Mouse (Mus musculus) common myeloid progenitor, adult 5-6 weeks (primary cell): Measurements from ENCODE around the gene Stxbp3. TPM values are rescaled to one million over a fixed set of nuclear protein-coding genes. Genes with fewer than 3 reads are reported as not detected.

Source experiments
- ATAC-seq: replicated peaks from 2 replicates; pipeline ENCODE4 v1.8.0; 2016; ENCODE audit warnings: low read depth, mild to moderate bottlenecking, moderate TSS enrichment, inconsistent platforms; ENCODE audit not compliant: poor library complexity, severe bottlenecking
- total RNA-seq: library from RNA; stranded (forward); fragments of 200-1000, 187-1606 nt; gene quantifications from 2 replicates; pipeline ENCODE4 v1.2.3, GENCODE M21; 2017

The Stxbp3 gene
- total RNA-seq, 1 experiment from 2014 or later: 36.5 TPM

DNA sequence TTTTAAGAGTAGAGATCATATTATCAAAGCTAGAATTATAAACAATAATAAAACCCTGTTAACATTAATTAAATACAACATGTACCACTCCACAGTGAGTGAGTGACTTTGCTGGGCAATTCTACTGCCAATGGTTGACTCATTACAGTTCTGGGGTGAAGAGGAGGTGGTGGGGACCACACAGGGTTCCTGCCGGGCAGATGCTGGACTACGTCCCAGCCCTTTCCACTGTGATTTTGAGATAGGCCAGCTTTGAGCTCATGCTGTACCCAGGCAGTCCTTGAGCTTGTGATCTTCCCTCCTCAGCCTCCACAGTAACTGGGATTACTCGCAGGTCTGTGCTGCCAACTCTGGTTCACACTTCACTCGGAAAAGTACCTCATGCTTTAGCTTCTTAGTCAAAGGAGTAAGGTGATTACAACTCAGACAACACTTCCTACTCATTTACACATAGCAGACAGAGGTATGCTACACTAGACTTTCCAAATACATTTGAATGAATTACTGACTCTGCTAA lies 29.5 kb downstream of the Stxbp3 start:
- no peak for ATAC-seq

- no peak for ATAC-seq
These were observed 34.7 kb downstream of the Stxbp3 start for GRCm38 (mm10) chr3:108805622-108806021.

- ATAC-seq: no peak
These were observed 42.0 kb downstream of the Stxbp3 start for GRCm38 (mm10) chr3:108798375-108798774.

DNA sequence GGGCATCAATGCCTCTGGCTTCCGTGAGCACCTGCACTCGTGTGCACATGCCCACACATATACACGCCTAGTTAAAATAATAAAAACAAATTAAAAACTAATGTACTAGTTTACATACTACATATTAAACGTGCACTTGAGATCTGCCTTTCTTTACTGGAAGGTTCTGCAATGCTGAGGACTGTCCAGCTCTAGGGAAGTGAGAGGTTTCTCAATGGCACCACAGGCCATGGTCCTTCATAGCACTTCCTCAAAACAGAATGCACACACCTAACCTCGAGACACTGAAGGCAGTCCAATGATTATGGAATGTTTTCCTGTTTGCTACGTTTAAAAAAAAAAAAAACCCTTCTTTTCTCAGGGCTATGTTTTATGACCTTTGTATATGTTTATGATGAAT lies 42.6 kb downstream of the Stxbp3 start:
- peak; percentile 71 for ATAC-seq

GRCm38 (mm10) chr3:108796386-108796785 lies 43.9 kb downstream of the Stxbp3 start:
- no peak for ATAC-seq

GRCm38 (mm10) chr3:108795554-108796299 lies 44.6 kb downstream of the Stxbp3 start:
- peak; percentile 76 for ATAC-seq

DNA sequence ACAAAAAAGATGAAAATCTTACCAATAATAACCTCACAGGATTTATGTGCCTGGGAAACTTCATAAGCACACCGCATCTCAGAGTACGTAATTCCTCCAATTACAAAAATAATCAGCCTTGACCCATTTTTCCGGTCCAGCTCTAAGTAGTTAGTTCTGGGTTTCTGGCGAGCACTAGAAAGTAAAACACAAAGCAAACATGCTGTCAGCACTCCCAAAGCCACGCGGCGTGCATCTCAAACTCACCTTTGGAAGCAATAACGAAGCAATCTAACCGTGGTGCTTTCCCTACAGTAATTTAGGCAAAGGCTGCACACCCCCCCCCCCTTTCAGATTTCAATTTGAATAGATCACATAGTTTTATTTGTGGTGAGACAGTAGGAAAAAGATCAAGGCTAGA lies 45.5 kb downstream of the Stxbp3 start:
- no peak for ATAC-seq

GRCm38 (mm10) chr3:108792420-108792819 lies 47.9 kb downstream of the Stxbp3 start:
- ATAC-seq: no peak

GRCm38 (mm10) chr3:108791054-108791706 lies 49.1 kb downstream of the Stxbp3 start:
- no peak for ATAC-seq

GRCm38 (mm10) chr3:108790499-108790898 lies 49.8 kb downstream of the Stxbp3 start:
- no peak for ATAC-seq

- ATAC-seq: no peak
These were observed 51.0 kb downstream of the Stxbp3 start for GRCm38 (mm10) chr3:108789299-108789698.

DNA sequence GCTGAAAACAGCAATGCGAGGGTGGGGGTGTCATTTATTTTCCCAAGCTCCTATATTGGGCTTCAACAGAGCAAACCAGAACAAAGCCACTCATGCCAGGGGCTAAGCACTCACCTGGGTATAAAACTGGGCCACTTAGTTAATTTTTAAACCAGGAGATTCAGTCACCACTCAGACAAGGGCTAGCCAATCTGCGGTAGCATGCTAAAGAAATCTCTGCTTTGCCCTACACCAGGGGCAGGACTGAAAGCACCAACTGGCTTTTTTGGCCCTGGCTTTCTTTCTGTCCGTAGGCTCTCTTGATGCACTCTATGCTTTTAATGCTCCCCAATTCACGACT lies 51.9 kb downstream of the Stxbp3 start:
- no peak for ATAC-seq

- peak; percentile 81 for ATAC-seq
These were observed 52.4 kb downstream of the Stxbp3 start for GRCm38 (mm10) chr3:108787754-108788454.

- no peak for ATAC-seq
These were observed 53.8 kb downstream of the Stxbp3 start for GRCm38 (mm10) chr3:108786520-108786919.

- no peak for ATAC-seq
These were observed 57.9 kb downstream of the Stxbp3 start for GRCm38 (mm10) chr3:108782364-108782895.

GRCm38 (mm10) chr3:108781884-108782270 lies 58.4 kb downstream of the Stxbp3 start:
- ATAC-seq: no peak

DNA sequence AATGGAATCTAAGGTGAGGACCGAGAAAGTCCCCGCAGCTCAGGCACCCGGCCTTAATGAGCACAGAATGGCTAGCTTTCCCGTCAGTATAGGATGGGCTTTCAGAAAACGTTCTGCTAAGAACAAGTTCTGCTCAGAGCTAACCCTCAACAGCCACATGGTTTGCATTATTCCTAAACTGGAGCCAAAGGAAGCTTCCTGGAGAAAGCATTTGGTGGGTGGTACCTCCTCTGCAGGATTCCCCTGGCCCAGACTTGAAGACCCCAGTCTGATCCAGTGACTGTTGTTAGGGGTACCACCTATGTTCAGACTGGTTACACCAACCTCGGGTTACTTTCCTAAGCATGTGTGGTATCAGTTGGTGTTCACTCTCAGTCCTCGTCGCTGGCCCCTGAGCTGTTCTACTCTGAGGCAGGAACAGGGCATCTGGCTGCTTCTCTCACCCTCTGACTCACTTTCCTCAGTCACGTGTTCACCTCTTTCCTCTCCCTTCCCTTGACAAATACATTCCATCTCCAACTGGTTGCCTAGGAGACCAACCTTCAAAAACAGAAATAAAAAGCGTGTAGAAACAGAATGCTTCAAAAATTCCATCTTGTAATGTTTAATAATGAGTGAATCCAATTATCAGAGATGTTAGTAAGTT lies 59.0 kb downstream of the Stxbp3 start:
- ATAC-seq: no peak

GRCm38 (mm10) chr3:108778761-108779540 lies 61.4 kb downstream of the Stxbp3 start:
- no peak for ATAC-seq

- ATAC-seq: no peak
These were observed 67.5 kb downstream of the Stxbp3 start for GRCm38 (mm10) chr3:108772811-108773210.

DNA sequence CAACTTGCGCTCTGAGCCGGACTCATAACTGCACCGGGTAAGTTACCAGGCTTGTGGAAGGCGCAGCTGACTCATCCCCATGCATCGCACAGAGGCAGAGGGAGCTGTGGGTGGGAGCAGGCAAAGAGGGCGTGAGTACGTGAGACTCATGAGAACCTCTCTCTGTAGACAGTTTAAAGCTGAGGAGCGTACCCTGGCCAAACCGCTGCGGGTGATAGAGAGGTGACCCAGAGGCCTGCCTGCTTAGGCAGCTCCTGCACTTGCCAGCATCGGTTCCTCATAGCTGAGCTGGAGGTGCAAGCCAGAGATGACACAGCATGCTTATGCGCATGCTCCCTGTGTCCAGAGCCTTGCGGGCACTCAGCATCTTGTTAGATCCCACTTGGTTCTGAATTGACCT lies 68.1 kb downstream of the Stxbp3 start:
- ATAC-seq: no peak
